Mouse (Mus musculus) CD8-positive naive resting alpha-beta T cell, adult 2 months (primary cell): ENCODE measurements around the gene Xdh.

Experiments
- DNase-seq, 2 experiments: peaks; one replicate each; pipeline ENCODE4 v3.0.0; 2022; ENCODE audit warnings: low read depth in 2 of 2, low spot score in 2 of 2

Gene Xdh

GRCm38 (mm10) chr17:73950062-73950735, at the start of gene Xdh:
Gene Xdh (minus strand): TSS chr17:73950196.
- DNase-seq, result no peak

GRCm38 (mm10) chr17:73995907-73996645, 46.1 kb upstream of the Xdh start:
- DNase-seq, result no peak

GRCm38 (mm10) chr17:73991264-73991663, 41.3 kb upstream of the Xdh start:
- DNase-seq, result no peak

GRCm38 (mm10) chr17:73986571-73986970, 36.6 kb upstream of the Xdh start:
- DNase-seq, result no peak

- no peak for DNase-seq
Measured at GRCm38 (mm10) chr17:73985936-73986335, 35.9 kb upstream of the Xdh start.

- DNase-seq, result no peak
Measured at GRCm38 (mm10) chr17:73984508-73984907, 34.5 kb upstream of the Xdh start.

- DNase-seq, result no peak
Measured at GRCm38 (mm10) chr17:73982871-73983270, 32.9 kb upstream of the Xdh start.

GRCm38 (mm10) chr17:73976066-73976465, 26.1 kb upstream of the Xdh start:
- no peak for DNase-seq

GRCm38 (mm10) chr17:73972648-73973047, 22.7 kb upstream of the Xdh start:
- no peak for DNase-seq

GRCm38 (mm10) chr17:73971291-73971690, 21.3 kb upstream of the Xdh start:
- DNase-seq, result no peak

GRCm38 (mm10) chr17:73970361-73971027, 20.5 kb upstream of the Xdh start:
- no peak for DNase-seq

GRCm38 (mm10) chr17:73964856-73965255, 14.9 kb upstream of the Xdh start:
- DNase-seq, result no peak

- no peak for DNase-seq
Measured at GRCm38 (mm10) chr17:73962628-73963043, 12.6 kb upstream of the Xdh start.

- DNase-seq, result no peak
Measured at GRCm38 (mm10) chr17:73961801-73962403, 11.9 kb upstream of the Xdh start.

GRCm38 (mm10) chr17:73960745-73961144, 10.7 kb upstream of the Xdh start:
- DNase-seq, result no peak

GRCm38 (mm10) chr17:73952103-73952521, 2.1 kb upstream of the Xdh start:
- peak; percentile 53 to 61 for DNase-seq

- no peak for DNase-seq
Measured at GRCm38 (mm10) chr17:73950970-73951369, 974 bp upstream of the Xdh start.

GRCm38 (mm10) chr17:73949498-73949897, 498 bp downstream of the Xdh start:
- peak in 1 of 2 experiments; percentile 15 for DNase-seq

GRCm38 (mm10) chr17:73948801-73949200, 1.2 kb downstream of the Xdh start:
- no peak for DNase-seq

- no peak for DNase-seq
Measured at GRCm38 (mm10) chr17:73948039-73948438, 2.0 kb downstream of the Xdh start.

- DNase-seq, result no peak
Measured at GRCm38 (mm10) chr17:73946856-73947255, 3.1 kb downstream of the Xdh start.

GRCm38 (mm10) chr17:73944661-73945060, 5.3 kb downstream of the Xdh start:
- DNase-seq, result no peak
